Mouse (Mus musculus) heart, adult 2 months (tissue): ENCODE measurements around the gene Asf1a. TPM values are rescaled to one million over a fixed set of nuclear protein-coding genes. Genes with fewer than 3 reads are reported as not detected.

Experiments
- DNase-seq, 2 experiments: peaks; one replicate each; pipeline ENCODE4 v3.0.0; 2021
- H3K27ac ChIP-seq: fragments of 200-600 bp; 2 replicates; pipeline ENCODE4 v1.8.1; 2022
- H3K27me3 ChIP-seq: fragments of 200-500 bp; 2 replicates; pipeline ENCODE4 v1.6.1; 2012; ENCODE audit warnings: mild to moderate bottlenecking, low read length, inconsistent platforms, mixed read lengths; ENCODE audit not compliant: control insufficient read depth, insufficient read depth
- H3K36me3 ChIP-seq: fragments of 200-500 bp; 2 replicates; pipeline ENCODE4 v1.6.1; 2012; ENCODE audit warnings: low read length, inconsistent platforms; ENCODE audit not compliant: control insufficient read depth, insufficient read depth
- H3K4me1 ChIP-seq: fragments of 200-500 bp; 2 replicates; pipeline ENCODE4 v1.6.1; 2011; ENCODE audit warnings: low read length; ENCODE audit not compliant: control insufficient read depth, insufficient read depth
- H3K4me3 ChIP-seq: fragments of 200-600 bp; 2 replicates; pipeline ENCODE4 v1.8.1; 2022
- H3K79me2 ChIP-seq: fragments of 200-500 bp; replicated peaks from 2 replicates; pipeline ENCODE4 v1.6.1; 2012; ENCODE audit warnings: mild to moderate bottlenecking, inconsistent platforms, low read length, moderate library complexity, mixed read lengths; ENCODE audit not compliant: control insufficient read depth, insufficient read depth
- H3K9ac ChIP-seq: fragments of 200-500 bp; 2 replicates; pipeline ENCODE4 v1.6.1; 2012; ENCODE audit warnings: low read depth, mild to moderate bottlenecking, control low read depth, inconsistent platforms, low read length, mixed read lengths
- CTCF ChIP-seq: fragments of 200-600 bp; IDR thresholded peaks from 2 replicates; pipeline ENCODE4 v1.8.1; 2022; ENCODE audit warnings: antibody characterized with exemption, mild to moderate bottlenecking, moderate library complexity
- EP300 ChIP-seq: fragments of 200-500 bp; IDR thresholded peaks from 2 replicates; pipeline ENCODE4 v1.6.1; 2011; ENCODE audit warnings: low read depth, low read length, control low read depth; ENCODE audit not compliant: insufficient read depth
- POLR2A ChIP-seq: fragments of 200-500 bp; IDR thresholded peaks from 2 replicates; pipeline ENCODE4 v1.6.1; 2011; ENCODE audit warnings: mild to moderate bottlenecking, low read depth, low read length, control low read depth; ENCODE audit not compliant: insufficient read depth
- WGBS: fragments of 180-500 bp; shearing (Covaris S2); methylation state at CpG from one replicate; pipeline ENCODE4 v1.1.7; 2018; 5-methylcytosine and 5-hydroxymethylcytosine counted together
- intact Hi-C: fragments of 180-260 bp; cut with DNase I; formaldehyde crosslinking; loops from one replicate; pipeline ENCODE4 v1.15.1; 2025
- polyA plus RNA-seq: library from polyadenylated mRNA; depleted of rRNA; stranded (reverse); fragments of >200 nt; gene quantifications from 2 replicates; pipeline ENCODE4 v1.2.3, GENCODE M21; 2012
- total RNA-seq, 2 experiments: library from RNA; stranded (reverse); gene quantifications; 2 replicates each; pipeline ENCODE4 v1.2.3; 2021

The Asf1a gene
- total and polyA plus RNA-seq, 3 experiments: 6.7 to 27.0 (median 26.7) TPM

GRCm38 (mm10) chr10:53605328-53605727 is 8.8 kb downstream of the Asf1a start:
- peaks cover 4% of the 10 kb centered on the region for H3K36me3 ChIP-seq
- H3K9ac ChIP-seq: no peak overlapping the region
- 62% methylated on average over 2 of the region's 2 CpGs for WGBS
- no peak for DNase-seq
- intact Hi-C loops: loop anchor here (10.0 kb wide), 1 partner anchor 261 kb away; no protein-coding TSS in a partner anchor
- TF ChIP-seq POLR2A (no peak), CTCF (peak; percentile 31; the same call in 1 of the 2 replicates), EP300 (no peak)
- H3K27me3 ChIP-seq: no peaks in the 10 kb centered on the region
- no peak overlapping the region for H3K4me3 ChIP-seq
- H3K4me1 ChIP-seq: no peaks in the 10 kb centered on the region
- no peak overlapping the region for H3K27ac ChIP-seq
- peaks cover 1% of the 10 kb centered on the region; the same call in 1 of the 2 replicates for H3K79me2 ChIP-seq

- H3K27me3 ChIP-seq: no peaks in the 10 kb centered on the region
- H3K4me3 ChIP-seq: no peak overlapping the region
- intact Hi-C loops: loop anchor here (10.0 kb wide), 1 partner anchor 263 kb away; no protein-coding TSS in a partner anchor
- WGBS: 82% methylated on average over 2 of the region's 2 CpGs
- peaks cover 1% of the 10 kb centered on the region; the same call in 1 of the 2 replicates for H3K79me2 ChIP-seq
- peaks cover 6% of the 10 kb centered on the region for H3K36me3 ChIP-seq
- no peaks in the 10 kb centered on the region for H3K4me1 ChIP-seq
- no peak for DNase-seq
- no peak overlapping the region for H3K9ac ChIP-seq
- TF ChIP-seq CTCF (no peak), POLR2A (no peak), EP300 (no peak)
- H3K27ac ChIP-seq: no peak overlapping the region
These were observed 11.7 kb downstream of the Asf1a start for GRCm38 (mm10) chr10:53608274-53608673.

GRCm38 (mm10) chr10:53612172-53612571 is 15.6 kb downstream of the Asf1a start:
- no peak for DNase-seq
- Histone ChIP-seq H3K4me1 (peaks cover 2% of the 10 kb centered on the region), H3K79me2 (no peaks in the 10 kb centered on the region), H3K4me3 (no peak overlapping the region), H3K27me3 (no peaks in the 10 kb centered on the region), H3K27ac (no peak overlapping the region), H3K9ac (no peak overlapping the region), H3K36me3 (peaks cover 10% of the 10 kb centered on the region)
- TF ChIP-seq CTCF (no peak), POLR2A (no peak), EP300 (no peak)
- intact Hi-C loops: no loop called here
- WGBS: 84% methylated on average over 1 of the region's 1 CpGs

- H3K27ac ChIP-seq: no peak overlapping the region
- intact Hi-C loops: no loop called here
- 71% methylated on average over 1 of the region's 1 CpGs for WGBS
These were observed 17.4 kb downstream of the Asf1a start for GRCm38 (mm10) chr10:53613955-53614354.

GRCm38 (mm10) chr10:53615850-53616616 is 19.5 kb downstream of the Asf1a start:
- Histone ChIP-seq H3K36me3 (peaks cover 10% of the 10 kb centered on the region), H3K27ac (no peak overlapping the region), H3K4me1 (peaks cover 2% of the 10 kb centered on the region), H3K79me2 (no peaks in the 10 kb centered on the region), H3K9ac (no peak overlapping the region), H3K4me3 (no peak overlapping the region), H3K27me3 (no peaks in the 10 kb centered on the region)
- intact Hi-C loops: no loop called here
- 33% methylated on average over 8 of the region's 8 CpGs for WGBS
- TF ChIP-seq EP300: no peak
- no peak for TF ChIP-seq POLR2A
- no peak for TF ChIP-seq CTCF
- DNase-seq: no peak

More at GRCm38 (mm10) chr10:53613955-53614354, 17.4 kb downstream of the Asf1a start:
- DNase-seq: no peak
- Histone ChIP-seq H3K4me3 (no peak overlapping the region), H3K79me2 (no peaks in the 10 kb centered on the region), H3K4me1 (peaks cover 2% of the 10 kb centered on the region), H3K27me3 (no peaks in the 10 kb centered on the region), H3K9ac (no peak overlapping the region), H3K36me3 (peaks cover 10% of the 10 kb centered on the region)
- no peak for TF ChIP-seq EP300
- no peak for TF ChIP-seq CTCF
- TF ChIP-seq POLR2A: no peak

- peak; percentile 92 to 94 for DNase-seq
- Histone ChIP-seq H3K9ac (peak overlapping the region; percentile 75), H3K27ac (peak overlapping the region; percentile 94), H3K27me3 (no peaks in the 10 kb centered on the region), H3K79me2 (no peaks in the 10 kb centered on the region), H3K4me3 (peak overlapping the region; percentile 94), H3K36me3 (no peaks in the 10 kb centered on the region), H3K4me1 (no peaks in the 10 kb centered on the region)
- intact Hi-C loops: loop anchor here (1.0 to 10.0 kb wide), 2 partner anchors 33 to 445 kb away; partner anchors contain the start of genes Asf1a and Man1a
- under 1% methylated on average over 67 of the region's 67 CpGs for WGBS
- TF ChIP-seq POLR2A: no peak; the same call in 1 of the 2 replicates
- peak; percentile 62 for TF ChIP-seq CTCF
- no peak for TF ChIP-seq EP300
These were observed 32.8 kb downstream of the Asf1a start for GRCm38 (mm10) chr10:53629247-53629917.
